Mouse (Mus musculus) neural tube, embryonic 13.5 days (tissue): ENCODE data around the gene Nedd8. TPM values are rescaled to one million over a fixed set of nuclear protein-coding genes. Genes with fewer than 3 reads are reported as not detected.

Experiments
- ATAC-seq: fragments of 200-750 bp; cut with Nextera tagmentation; 2 replicates; pipeline ENCODE4 v1.8.0; 2017; ENCODE audit warnings: low read depth, mild to moderate bottlenecking, moderate TSS enrichment, moderate library complexity
- H3K27ac ChIP-seq: fragments of 300-500 bp; sonication (generic); replicated peaks from 2 replicates; pipeline ENCODE4 v1.5.1; 2015; ENCODE audit warnings: moderate library complexity, mild to moderate bottlenecking, inconsistent platforms
- H3K27me3 ChIP-seq: fragments of 300-500 bp; sonication (generic); 2 replicates; pipeline ENCODE4 v1.6.1; 2015; ENCODE audit warnings: mild to moderate bottlenecking, inconsistent platforms
- H3K36me3 ChIP-seq: fragments of 300-500 bp; sonication (generic); 2 replicates; pipeline ENCODE4 v1.6.1; 2015; ENCODE audit warnings: mild to moderate bottlenecking, inconsistent platforms
- H3K4me1 ChIP-seq: fragments of 300-500 bp; sonication (generic); replicated peaks from 2 replicates; pipeline ENCODE4 v1.6.1; 2015; ENCODE audit warnings: inconsistent platforms
- H3K4me2 ChIP-seq: fragments of 300-500 bp; sonication (generic); 2 replicates; pipeline ENCODE4 v1.6.1; 2015; ENCODE audit warnings: inconsistent platforms, mild to moderate bottlenecking, moderate library complexity
- H3K4me3 ChIP-seq: fragments of 300-500 bp; sonication (generic); 2 replicates; pipeline ENCODE4 v1.5.1; 2015; ENCODE audit warnings: mild to moderate bottlenecking, inconsistent platforms
- H3K9ac ChIP-seq: fragments of 300-500 bp; sonication (generic); 2 replicates; pipeline ENCODE4 v1.6.1; 2015; ENCODE audit warnings: moderate library complexity, mild to moderate bottlenecking, inconsistent platforms
- H3K9me3 ChIP-seq: fragments of 300-500 bp; sonication (generic); 2 replicates; pipeline ENCODE4 v1.6.1; 2016; ENCODE audit warnings: inconsistent platforms
- WGBS: fragments of 180-500 bp; shearing (Covaris S2); methylation state at CpG from one replicate; pipeline ENCODE4 v1.1.7; 2015; 5-methylcytosine and 5-hydroxymethylcytosine counted together
- polyA plus RNA-seq: library from polyadenylated mRNA; unstranded; fragments of >200 nt; fragmentation: Nextera tagmentation; extraction: Ambion mirVana; gene quantifications from 2 replicates; pipeline ENCODE4 v1.2.1, GENCODE M21; 2015

Nedd8 gene
- polyA plus RNA-seq, 1 experiment from 2014 or later: 603 TPM

GRCm38 (mm10) chr14:55658011-55658410 lies 13.9 kb downstream of the Nedd8 start:
- Histone ChIP-seq H3K4me1 (peaks cover 16% of the 10 kb centered on the region), H3K27ac (no peak overlapping the region), H3K4me3 (no peak overlapping the region), H3K4me2 (no peak overlapping the region), H3K27me3 (no peaks in the 10 kb centered on the region), H3K9ac (no peak overlapping the region), H3K9me3 (no peaks in the 10 kb centered on the region), H3K36me3 (peaks cover 35% of the 10 kb centered on the region)
- WGBS: 96% methylated on average over 5 of the region's 5 CpGs
- ATAC-seq: no peak

GRCm38 (mm10) chr14:55656935-55657334 lies 15.0 kb downstream of the Nedd8 start:
- H3K4me2 ChIP-seq: no peak overlapping the region
- H3K9ac ChIP-seq: no peak overlapping the region
- ATAC-seq: no peak
- peaks cover 25% of the 10 kb centered on the region for H3K36me3 ChIP-seq
- no peak overlapping the region for H3K4me3 ChIP-seq
- no peak overlapping the region for H3K27ac ChIP-seq
- peaks cover 16% of the 10 kb centered on the region for H3K4me1 ChIP-seq
- WGBS: 92% methylated on average over 3 of the region's 3 CpGs
- no peaks in the 10 kb centered on the region for H3K9me3 ChIP-seq
- H3K27me3 ChIP-seq: no peaks in the 10 kb centered on the region

- Histone ChIP-seq H3K4me3 (no peak overlapping the region), H3K36me3 (no peaks in the 10 kb centered on the region; the same call in 1 of the 2 replicates), H3K27me3 (no peaks in the 10 kb centered on the region), H3K4me2 (no peak overlapping the region), H3K9ac (no peak overlapping the region), H3K4me1 (no peaks in the 10 kb centered on the region), H3K9me3 (no peaks in the 10 kb centered on the region), H3K27ac (no peak overlapping the region)
- WGBS: 90% methylated on average over 7 of the region's 7 CpGs
- no peak for ATAC-seq
Measured at GRCm38 (mm10) chr14:55651528-55651927, 20.4 kb downstream of the Nedd8 start.

GRCm38 (mm10) chr14:55649884-55650283 lies 22.0 kb downstream of the Nedd8 start, which contains the start of gene Tssk4:
Tssk4 (plus strand) TSS chr14:55650184.
- no peak within 1 kb of the TSS for H3K4me2 ChIP-seq
- 93% methylated on average over 2 of the region's 2 CpGs for whole genome bisulfite sequencing
- peaks cover 5% of the 10 kb centered on the region for H3K4me1 ChIP-seq

GRCm38 (mm10) chr14:55644261-55644888 lies 27.5 kb downstream of the Nedd8 start:
- no peaks in the 10 kb centered on the region for H3K27me3 ChIP-seq
- no peak overlapping the region for H3K27ac ChIP-seq
- no peak for ATAC-seq
- 26% methylated on average over 17 of the region's 17 CpGs for WGBS
- no peaks in the 10 kb centered on the region for H3K9me3 ChIP-seq
- peak overlapping the region; percentile 97 for H3K4me3 ChIP-seq
- H3K4me2 ChIP-seq: peak overlapping the region; percentile 78
- H3K9ac ChIP-seq: peak overlapping the region; percentile 94
- peaks cover 26% of the 10 kb centered on the region for H3K4me1 ChIP-seq
- H3K36me3 ChIP-seq: peaks cover 23% of the 10 kb centered on the region

More at GRCm38 (mm10) chr14:55649884-55650283, 22.0 kb downstream of the Nedd8 start, which contains the start of gene Tssk4:
- Histone ChIP-seq H3K27me3 (no peaks in the 10 kb centered on the region), H3K9me3 (no peaks in the 10 kb centered on the region), H3K9ac (no peak within 1 kb of the TSS), H3K4me3 (no peak within 1 kb of the TSS), H3K36me3 (no peaks in the 10 kb centered on the region; the same call in 1 of the 2 replicates), H3K27ac (no peak within 1 kb of the TSS)
- no peak for ATAC-seq

GRCm38 (mm10) chr14:55643060-55643907 lies 28.6 kb downstream of the Nedd8 start, which contains the start of gene Tm9sf1:
Tm9sf1 (minus strand) TSS chr14:55643806.
- peak within 1 kb of the TSS; percentile 97 for H3K27ac ChIP-seq
- H3K9ac ChIP-seq: peak within 1 kb of the TSS; percentile 94
- no peaks in the 10 kb centered on the region for H3K27me3 ChIP-seq
- no peaks in the 10 kb centered on the region for H3K9me3 ChIP-seq
- peaks cover 26% of the 10 kb centered on the region for H3K4me1 ChIP-seq
- peak within 1 kb of the TSS; percentile 78 for H3K4me2 ChIP-seq
- under 1% methylated on average over 89 of the region's 89 CpGs for WGBS
- ATAC-seq: peak; percentile 88
- H3K36me3 ChIP-seq: peaks cover 32% of the 10 kb centered on the region
- H3K4me3 ChIP-seq: peak within 1 kb of the TSS; percentile 97

- WGBS: 25% methylated on average over 8 of the region's 8 CpGs
- peak overlapping the region; percentile 78 for H3K4me2 ChIP-seq
- peak overlapping the region; percentile 97 for H3K27ac ChIP-seq
- no peaks in the 10 kb centered on the region for H3K27me3 ChIP-seq
- H3K36me3 ChIP-seq: peaks cover 38% of the 10 kb centered on the region
- peaks cover 26% of the 10 kb centered on the region for H3K4me1 ChIP-seq
- H3K9me3 ChIP-seq: no peaks in the 10 kb centered on the region
- ATAC-seq: peak; percentile 26
- H3K9ac ChIP-seq: peak overlapping the region; percentile 94
- peak overlapping the region; percentile 97 for H3K4me3 ChIP-seq
Measured at GRCm38 (mm10) chr14:55642679-55643059, 29.3 kb downstream of the Nedd8 start.

- H3K36me3 ChIP-seq: peaks cover 52% of the 10 kb centered on the region
- 91% methylated on average over 13 of the region's 13 CpGs for WGBS
- no peak overlapping the region for H3K27ac ChIP-seq
- no peaks in the 10 kb centered on the region for H3K9me3 ChIP-seq
- H3K4me2 ChIP-seq: no peak overlapping the region
- H3K9ac ChIP-seq: no peak overlapping the region
- H3K27me3 ChIP-seq: no peaks in the 10 kb centered on the region
- H3K4me3 ChIP-seq: no peak overlapping the region
- peaks cover 28% of the 10 kb centered on the region for H3K4me1 ChIP-seq
- ATAC-seq: no peak
Measured at GRCm38 (mm10) chr14:55641291-55641690, 30.6 kb downstream of the Nedd8 start.

- 97% methylated on average over 14 of the region's 14 CpGs for WGBS
- H3K4me1 ChIP-seq: peaks cover 32% of the 10 kb centered on the region
- H3K4me2 ChIP-seq: no peak overlapping the region
- no peak overlapping the region for H3K9ac ChIP-seq
- no peak for ATAC-seq
- no peaks in the 10 kb centered on the region for H3K9me3 ChIP-seq
- H3K27me3 ChIP-seq: no peaks in the 10 kb centered on the region
- H3K36me3 ChIP-seq: peaks cover 54% of the 10 kb centered on the region
- H3K27ac ChIP-seq: no peak overlapping the region
- no peak overlapping the region for H3K4me3 ChIP-seq
Measured at GRCm38 (mm10) chr14:55640816-55641215, 31.1 kb downstream of the Nedd8 start.

- 92% methylated on average over 9 of the region's 9 CpGs for WGBS
- no peaks in the 10 kb centered on the region for H3K9me3 ChIP-seq
- H3K4me1 ChIP-seq: peaks cover 33% of the 10 kb centered on the region
- no peak within 1 kb of the TSS for H3K4me3 ChIP-seq
- H3K4me2 ChIP-seq: no peak within 1 kb of the TSS
- no peaks in the 10 kb centered on the region for H3K27me3 ChIP-seq
- ATAC-seq: no peak
- H3K9ac ChIP-seq: no peak within 1 kb of the TSS
- no peak within 1 kb of the TSS for H3K27ac ChIP-seq
- H3K36me3 ChIP-seq: peaks cover 68% of the 10 kb centered on the region
Measured at GRCm38 (mm10) chr14:55637795-55638194, 34.1 kb downstream of the Nedd8 start, which contains the start of gene Gm49378. Gm49378 (minus strand) TSS chr14:55637895.

- H3K4me1 ChIP-seq: peaks cover 23% of the 10 kb centered on the region
- H3K9me3 ChIP-seq: no peaks in the 10 kb centered on the region
- peak within 1 kb of the TSS; percentile 83 for H3K9ac ChIP-seq
- peak within 1 kb of the TSS; percentile 73 for H3K4me3 ChIP-seq
- peaks cover 79% of the 10 kb centered on the region for H3K36me3 ChIP-seq
- 1% methylated on average over 33 of the region's 33 CpGs for WGBS
- H3K27ac ChIP-seq: peak within 1 kb of the TSS; percentile 85
- ATAC-seq: peak; percentile 92
- H3K4me2 ChIP-seq: peak within 1 kb of the TSS; percentile 95
- no peaks in the 10 kb centered on the region for H3K27me3 ChIP-seq
Measured at GRCm38 (mm10) chr14:55635523-55636007, 36.4 kb downstream of the Nedd8 start, which contains the start of gene Ipo4. Ipo4 (minus strand) TSS chr14:55635957.
